Mouse (Mus musculus) lung, postnatal 0 days (tissue): ENCODE results near the gene Ctss.

Experiments used
- CTCF ChIP-seq: IDR thresholded peaks from 2 replicates; pipeline ENCODE4 v1.5.1; 2016; ENCODE audit warnings: antibody characterized with exemption, mild to moderate bottlenecking
- EP300 ChIP-seq: IDR thresholded peaks from 2 replicates; pipeline ENCODE4 v1.6.1; 2016; ENCODE audit warnings: antibody characterized with exemption, mild to moderate bottlenecking, control low read depth

DNA sequence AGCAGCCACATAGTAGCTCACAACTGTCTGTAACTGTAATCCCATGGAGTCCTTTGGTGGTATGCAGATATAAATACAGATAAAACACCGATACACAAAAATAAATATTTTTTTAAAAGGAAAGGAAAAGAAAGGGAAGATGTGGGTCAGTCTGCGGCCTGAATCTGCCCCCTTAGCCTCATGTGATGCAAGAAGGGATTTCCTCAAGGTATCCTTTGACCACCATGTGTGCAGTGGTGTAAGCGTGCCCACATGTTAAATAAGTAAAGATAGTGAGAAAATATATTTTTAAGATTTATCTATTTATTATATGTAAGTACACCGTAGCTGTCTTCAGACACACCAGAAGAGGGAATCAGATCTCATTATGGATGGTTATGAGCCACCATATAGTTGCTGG, 13.3 kb downstream of the Ctss start:
- no peak for TF ChIP-seq EP300
- TF ChIP-seq CTCF = no peak
